Mouse (Mus musculus) limb, embryonic 14.5 days (tissue): Measurements from ENCODE around the gene Oas1g. TPM values are rescaled to one million over a fixed set of nuclear protein-coding genes. Genes with fewer than 3 reads are reported as not detected.
"Not testable (repeated sequence)": the region's sequence is repeated elsewhere in the genome, so short reads cannot be mapped to it uniquely, and the experiment has no call there.

Source experiments
- ATAC-seq: fragments of 200-750 bp; cut with Nextera tagmentation; 2 replicates; pipeline ENCODE4 v1.8.0; 2017; ENCODE audit warnings: low read depth, moderate number of reproducible peaks, moderate TSS enrichment; ENCODE audit not compliant: low FRiP score
- DNase-seq: peaks from one replicate; pipeline ENCODE4 v3.0.0-alpha.2; 2015; ENCODE audit warnings: low spot score
- H3K27ac ChIP-seq: fragments of 300-500 bp; sonication (generic); replicated peaks from 2 replicates; pipeline ENCODE4 v1.5.1; 2014; ENCODE audit warnings: low read depth, mild to moderate bottlenecking, low read length, moderate library complexity, mixed read lengths
- H3K27me3 ChIP-seq: fragments of 300-500 bp; sonication (generic); 2 replicates; pipeline ENCODE4 v1.6.1; 2014; ENCODE audit warnings: low read length, mixed read lengths; ENCODE audit not compliant: control insufficient read depth, insufficient read depth
- H3K36me3 ChIP-seq: fragments of 300-500 bp; sonication (generic); 2 replicates; pipeline ENCODE4 v1.6.1; 2014; ENCODE audit warnings: mild to moderate bottlenecking, low read length, moderate library complexity, mixed read lengths; ENCODE audit not compliant: control insufficient read depth, insufficient read depth
- H3K4me1 ChIP-seq: fragments of 300-500 bp; sonication (generic); 2 replicates; pipeline ENCODE4 v1.6.1; 2014; ENCODE audit warnings: antibody characterized with exemption, low read length, mixed read lengths; ENCODE audit not compliant: control insufficient read depth, insufficient read depth
- H3K4me2 ChIP-seq: fragments of 300-500 bp; sonication (generic); replicated peaks from 2 replicates; pipeline ENCODE4 v1.6.1; 2014; ENCODE audit warnings: low read depth, mild to moderate bottlenecking, low read length, moderate library complexity; ENCODE audit not compliant: severe bottlenecking
- H3K4me3 ChIP-seq: fragments of 300-500 bp; sonication (generic); replicated peaks from 2 replicates; pipeline ENCODE4 v1.5.1; 2014; ENCODE audit warnings: low read length
- H3K9ac ChIP-seq: fragments of 300-500 bp; sonication (generic); 2 replicates; pipeline ENCODE4 v1.6.1; 2014; ENCODE audit warnings: mild to moderate bottlenecking, low read depth, low read length, moderate library complexity; ENCODE audit not compliant: severe bottlenecking
- H3K9me3 ChIP-seq: fragments of 300-500 bp; sonication (generic); 2 replicates; pipeline ENCODE4 v1.6.1; 2016; ENCODE audit warnings: low read length; ENCODE audit not compliant: control insufficient read depth
- POLR2A ChIP-seq: fragments of 200-500 bp; IDR thresholded peaks from 2 replicates; pipeline ENCODE4 v1.8.0; 2012; ENCODE audit warnings: inconsistent platforms, mild to moderate bottlenecking, moderate library complexity, borderline replicate concordance; ENCODE audit not compliant: insufficient read depth, insufficient read length; ENCODE audit errors: extremely low read depth
- WGBS: fragments of 180-500 bp; shearing (Covaris S2); extraction: QIAGEN DNeasy Blood & Tissue Kit; methylation state at CpG from one replicate; pipeline ENCODE4 v1.1.7; 2014; 5-methylcytosine and 5-hydroxymethylcytosine counted together
- polyA plus RNA-seq, 2 experiments: library from polyadenylated mRNA; depleted of rRNA in 1 of 2; stranded (reverse) in 1 of 2; unstranded in 1 of 2; fragments of >200 nt; fragmentation: Nextera tagmentation in 1 of 2; extraction: Ambion mirVana in 1 of 2; gene quantifications; 2 replicates each; pipeline versions ENCODE4 v1.2.1 to v1.2.3; 2012 to 2014

The Oas1g gene
- polyA plus RNA-seq (2012; rRNA removed): 0.58 and 0.72 TPM in 2 replicates
- 0.19 TPM in 1 of 2 replicates, not detected in the other for polyA plus RNA-seq (2014; fragmentation: Nextera tagmentation; extraction: Ambion mirVana)

- ATAC-seq, H3K4me3 ChIP-seq: not testable (repeated sequence)
- 13% methylated on average over 6 of the region's 9 CpGs for WGBS
Observed at GRCm38 (mm10) chr5:120887413-120887812, at the start of gene Oas1g. Gene Oas1g (minus strand): TSS chr5:120887613.

DNA sequence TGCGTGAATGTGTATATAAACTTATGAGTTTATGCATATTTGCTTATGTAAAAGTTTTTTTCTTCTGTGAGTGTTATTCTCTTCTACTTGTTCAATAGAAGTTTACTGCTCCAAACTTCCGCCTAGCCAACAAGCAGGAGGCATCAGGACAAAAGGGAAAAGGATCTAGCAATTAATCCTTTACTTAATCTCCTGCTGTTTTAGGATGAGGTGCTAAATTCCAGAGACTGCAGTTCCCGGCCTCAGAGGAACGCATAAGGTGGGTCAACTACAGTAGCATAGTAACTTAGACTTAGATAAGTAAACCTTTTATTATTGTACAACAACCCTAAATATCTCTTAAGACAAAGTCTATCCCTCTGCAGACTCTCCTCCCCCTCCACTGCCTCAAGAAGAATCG lies 46.6 kb upstream of the Oas1g start:
- Histone ChIP-seq H3K4me3 (no peak overlapping the region), H3K36me3 (no peaks in the 10 kb centered on the region), H3K9me3 (no peaks in the 10 kb centered on the region), H3K4me2 (no peak overlapping the region), H3K27me3 (no peaks in the 10 kb centered on the region), H3K4me1 (no peaks in the 10 kb centered on the region), H3K27ac (no peak overlapping the region), H3K9ac (no peak overlapping the region)
- WGBS: 9% methylated on average over 5 of the region's 5 CpGs
- ATAC-seq (no peak), DNase-seq (no peak)
- no peak for TF ChIP-seq POLR2A

More at GRCm38 (mm10) chr5:120887413-120887812, at the start of gene Oas1g:
- H3K27me3 ChIP-seq, H3K36me3 ChIP-seq, H3K4me2 ChIP-seq, H3K27ac ChIP-seq, H3K9ac ChIP-seq, H3K9me3 ChIP-seq, H3K4me1 ChIP-seq, DNase-seq: not testable (repeated sequence)

DNA sequence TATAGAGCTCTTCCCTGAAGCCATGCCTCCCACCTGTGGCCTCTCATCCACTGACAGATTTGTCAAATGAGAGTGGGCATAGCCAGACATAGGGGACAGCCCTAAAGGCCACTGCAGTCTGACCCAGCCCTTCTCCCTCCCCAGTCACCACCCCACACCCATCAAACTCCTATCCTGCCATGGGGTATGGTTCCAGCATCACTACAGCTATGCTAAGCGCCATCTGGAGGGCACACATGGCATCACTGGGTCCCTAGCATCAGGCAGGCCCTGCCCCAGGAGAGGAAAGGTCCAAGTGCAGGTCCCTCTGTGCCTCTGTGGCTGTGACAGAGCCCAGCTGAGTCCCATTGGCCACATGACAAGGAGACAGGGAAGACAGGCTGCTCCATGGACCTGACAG lies 39.6 kb upstream of the Oas1g start:
- 0% methylated on average over 1 of the region's 1 CpGs for WGBS

GRCm38 (mm10) chr5:120926311-120926710 lies 38.9 kb upstream of the Oas1g start:
- H3K9me3 ChIP-seq, H3K4me2 ChIP-seq, H3K36me3 ChIP-seq, DNase-seq, H3K4me1 ChIP-seq, H3K27ac ChIP-seq, H3K4me3 ChIP-seq, H3K27me3 ChIP-seq, ATAC-seq, H3K9ac ChIP-seq: not testable (repeated sequence)
- WGBS: 57% methylated on average over 2 of the region's 2 CpGs

More for the DNA sequence above, 39.6 kb upstream of the Oas1g start:
- DNase-seq (no peak), ATAC-seq (no peak)
- Histone ChIP-seq H3K4me1 (no peaks in the 10 kb centered on the region), H3K27ac (no peak overlapping the region), H3K27me3 (no peaks in the 10 kb centered on the region), H3K4me3 (no peak overlapping the region), H3K36me3 (no peaks in the 10 kb centered on the region), H3K9me3 (no peaks in the 10 kb centered on the region), H3K4me2 (no peak overlapping the region), H3K9ac (no peak overlapping the region)
- no peak for TF ChIP-seq POLR2A

DNA sequence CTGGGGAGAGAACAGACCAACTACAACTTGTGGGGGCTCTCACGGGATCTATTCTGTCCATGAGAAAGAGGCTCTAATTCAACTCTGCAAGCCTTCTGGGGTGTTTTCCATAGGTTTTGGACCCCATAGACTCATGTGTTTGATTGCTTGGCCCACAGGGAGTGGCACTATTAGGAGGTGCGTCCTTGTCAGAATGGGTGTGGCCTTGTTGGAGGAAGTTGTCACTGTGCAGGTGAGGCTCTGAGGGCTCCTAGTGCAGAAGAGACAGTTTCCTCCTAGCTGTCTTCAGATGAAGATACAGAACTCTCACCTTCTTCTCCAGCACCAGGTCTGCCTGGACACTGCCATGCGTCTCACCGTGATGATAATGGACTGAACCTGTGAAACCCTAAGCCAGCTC lies 37.1 kb upstream of the Oas1g start:
- H3K27me3 ChIP-seq: not testable (repeated sequence)
- 70% methylated on average over 4 of the region's 4 CpGs for WGBS

DNA sequence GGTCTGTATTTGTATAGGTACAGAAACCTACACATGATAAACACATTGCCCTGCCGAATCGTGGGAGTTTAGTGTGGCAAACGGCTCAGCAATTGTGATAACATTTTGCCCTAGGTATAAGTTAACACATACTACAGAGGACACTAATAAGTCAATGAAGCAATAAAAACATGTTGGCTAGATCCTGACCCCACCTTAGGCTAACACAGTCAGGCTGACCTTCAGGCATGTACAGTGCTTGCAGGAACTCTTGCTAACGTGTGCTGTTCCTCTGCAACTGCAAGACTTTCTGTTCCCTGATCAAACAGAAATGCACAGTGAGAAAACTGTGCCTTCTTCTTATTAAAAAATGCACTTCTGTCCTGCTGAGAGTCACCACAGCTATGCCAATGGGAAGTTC lies 36.6 kb upstream of the Oas1g start:
- no peak for TF ChIP-seq POLR2A
- H3K27ac ChIP-seq: no peak overlapping the region

More for the DNA sequence above, 37.1 kb upstream of the Oas1g start:
- not testable (repeated sequence) for ATAC-seq, H3K4me1 ChIP-seq, H3K4me3 ChIP-seq, H3K9me3 ChIP-seq, H3K4me2 ChIP-seq, H3K9ac ChIP-seq, H3K27ac ChIP-seq, H3K36me3 ChIP-seq, DNase-seq

More for the DNA sequence above, 36.6 kb upstream of the Oas1g start:
- Histone ChIP-seq H3K9me3 (no peaks in the 10 kb centered on the region), H3K4me1 (no peaks in the 10 kb centered on the region), H3K4me2 (no peak overlapping the region), H3K9ac (no peak overlapping the region), H3K27me3 (no peaks in the 10 kb centered on the region), H3K4me3 (no peak overlapping the region), H3K36me3 (no peaks in the 10 kb centered on the region)
- no peak for ATAC-seq
- no peak for DNase-seq
- 77% methylated on average over 4 of the region's 4 CpGs for WGBS
